ENCODE assay signal across 8 mouse cellular contexts in the genomic region with DNA sequence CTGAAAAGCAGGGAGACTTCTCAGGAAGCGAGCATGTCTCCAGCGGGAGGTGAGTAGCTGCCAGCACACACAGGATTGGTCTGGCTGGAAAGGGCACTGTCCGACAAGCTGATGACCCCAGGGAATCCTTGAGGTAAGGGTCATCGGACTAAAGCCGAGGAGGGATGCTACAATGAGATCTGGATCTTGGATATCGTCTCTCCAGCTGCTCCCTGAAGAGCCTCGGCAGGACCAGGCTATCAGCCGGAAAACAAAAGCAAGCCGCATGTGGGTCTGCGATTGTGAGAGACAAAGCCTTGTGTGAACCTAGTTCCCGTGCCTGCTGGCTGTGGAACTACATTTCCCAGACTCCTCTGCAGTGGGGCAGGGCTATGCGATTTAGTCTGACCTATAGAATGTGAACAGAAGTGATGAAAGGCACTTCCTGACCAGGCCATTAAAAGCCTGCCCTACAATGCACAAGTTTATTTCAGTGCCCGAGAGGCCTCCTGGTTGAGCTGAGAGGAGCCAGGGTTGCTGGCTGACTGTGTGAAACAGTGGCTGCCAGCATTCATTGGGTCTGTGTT.
DNase-seq lines count a peak whose midpoint lies in the region; ATAC-seq and TF ChIP-seq lines count a peak whose summit lies in the region.

No protein-coding gene starts in this region.

- 0 out of 2 replicates have a peak, but pooled peaks cover 5% of the 10 kb centered on the region for H3K9me3 ChIP-seq in heart, embryonic 12.5 days (replicated peaks)
- no peaks in the 10 kb centered on the region for H3K9me3 ChIP-seq in kidney, postnatal 0 days (replicated peaks; ENCODE audit: low read length)
- no peaks in the 10 kb centered on the region for H3K9me3 ChIP-seq in stomach, embryonic 15.5 days

- no peak for TF ChIP-seq POLR2A in liver, adult 2 months (IDR thresholded peaks at IDR 0.05; ENCODE audit: extremely low read depth, insufficient read depth, low read length)

- peak overlapping the region; percentile 89 for H3K27ac ChIP-seq in heart, embryonic 12.5 days (ENCODE audit: poor library complexity, severe bottlenecking)
- no peak overlapping the region for H3K27ac ChIP-seq in kidney, postnatal 0 days
- no peak overlapping the region for H3K27ac ChIP-seq in liver, adult 2 months (replicated peaks; ENCODE audit: insufficient read depth, low read depth, low read length)
- H3K27ac ChIP-seq in stomach, embryonic 15.5 days: no peak overlapping the region

- H3K4me3 ChIP-seq in heart, embryonic 12.5 days: peak overlapping the region; percentile 22
- no peak overlapping the region for H3K4me3 ChIP-seq in kidney, postnatal 0 days (replicated peaks; ENCODE audit: low read depth, low read length)
- H3K4me3 ChIP-seq in liver, adult 2 months (ENCODE audit: insufficient read depth, low read depth, low read length): no peak overlapping the region
- H3K4me3 ChIP-seq in stomach, embryonic 15.5 days (replicated peaks): peak overlapping the region; percentile 31

- peaks cover 44% of the 10 kb centered on the region for H3K4me1 ChIP-seq in heart, embryonic 12.5 days (replicated peaks)
- H3K4me1 ChIP-seq in kidney, postnatal 0 days (replicated peaks; ENCODE audit: insufficient read depth, low read length): peaks cover 5% of the 10 kb centered on the region; the same call in 1 of the 2 replicates
- peaks cover 12% of the 10 kb centered on the region for H3K4me1 ChIP-seq in liver, adult 2 months (ENCODE audit: control insufficient read depth, insufficient read depth, low read length)
- peaks cover 14% of the 10 kb centered on the region for H3K4me1 ChIP-seq in stomach, embryonic 15.5 days

- peak; percentile 43 for DNase-seq in gastrocnemius, adult 18-20 months (ENCODE audit: low spot score)
- no peak for DNase-seq in gastrocnemius, adult 8-10 months (ENCODE audit: low spot score in 2 of 2)
- peak; percentile 94 for DNase-seq in embryo, embryonic 10 days (ENCODE audit: low spot score)
- DNase-seq in kidney, postnatal 0 days (ENCODE audit: low spot score): peak; percentile 88
- peak; percentile 47 for DNase-seq in liver, adult 2 months (ENCODE audit: extremely low read depth, low read depth, low spot score)

- H3K4me2 ChIP-seq in heart, embryonic 12.5 days: peak overlapping the region; percentile 63
- H3K4me2 ChIP-seq in kidney, postnatal 0 days (ENCODE audit: low read length): peak overlapping the region; percentile 48
- H3K4me2 ChIP-seq in stomach, embryonic 15.5 days: peak overlapping the region; percentile 58

- H3K79me2 ChIP-seq in liver, adult 2 months (ENCODE audit: control insufficient read depth, insufficient read depth, low read length): no peaks in the 10 kb centered on the region

- H3K36me3 ChIP-seq in heart, embryonic 12.5 days: no peaks in the 10 kb centered on the region
- H3K36me3 ChIP-seq in kidney, postnatal 0 days (ENCODE audit: insufficient read depth, low read length): no peaks in the 10 kb centered on the region
- H3K36me3 ChIP-seq in liver, adult 2 months (ENCODE audit: control insufficient read depth, insufficient read depth, low read length): no peaks in the 10 kb centered on the region
- H3K36me3 ChIP-seq in stomach, embryonic 15.5 days: no peaks in the 10 kb centered on the region

- peak overlapping the region; percentile 30; the same call in 1 of the 2 replicates for H3K9ac ChIP-seq in heart, embryonic 12.5 days
- H3K9ac ChIP-seq in kidney, postnatal 0 days (ENCODE audit: low read depth, low read length): peak overlapping the region; percentile 23
- no peak overlapping the region for H3K9ac ChIP-seq in liver, adult 2 months (ENCODE audit: low read depth, low read length)
- 0 out of 2 replicates have a peak overlapping the region, but pooled peaks have one; percentile 1 for H3K9ac ChIP-seq in stomach, embryonic 15.5 days

- ATAC-seq in heart, embryonic 12.5 days (ENCODE audit: insufficient number of reproducible peaks, low FRiP score): peak; percentile 84
- ATAC-seq in kidney, postnatal 0 days (replicated peaks; ENCODE audit: low FRiP score, low read depth): peak; percentile 82
- peak; percentile 94 for ATAC-seq in monocyte, adult 5-6 weeks (replicated peaks; ENCODE audit: insufficient number of reproducible peaks, low FRiP score, low TSS enrichment, poor library complexity, severe bottlenecking)
- ATAC-seq in stomach, embryonic 15.5 days (ENCODE audit: insufficient read depth, low FRiP score, low read depth): peak; percentile 89

- 2% methylated on average over 13 of the region's 13 CpGs for WGBS in heart, embryonic 12.5 days
- 2% methylated on average over 13 of the region's 13 CpGs for WGBS in kidney, postnatal 0 days
- WGBS in liver, adult 2 months: 12% methylated on average over 13 of the region's 13 CpGs
- WGBS in stomach, embryonic 15.5 days: 2% methylated on average over 13 of the region's 13 CpGs

- H3K27me3 ChIP-seq in heart, embryonic 12.5 days (replicated peaks): no peaks in the 10 kb centered on the region; the same call in 1 of the 2 replicates
- H3K27me3 ChIP-seq in kidney, postnatal 0 days (ENCODE audit: insufficient read depth, low read length): no peaks in the 10 kb centered on the region
- H3K27me3 ChIP-seq in liver, adult 2 months (ENCODE audit: control insufficient read depth, insufficient read depth, low read length): no peaks in the 10 kb centered on the region
- no peaks in the 10 kb centered on the region for H3K27me3 ChIP-seq in stomach, embryonic 15.5 days (replicated peaks)

- no peak for TF ChIP-seq CTCF in kidney, postnatal 0 days (IDR thresholded peaks at IDR 0.05; ENCODE audit: low read depth)
- no peak for TF ChIP-seq CTCF in liver, adult 2 months (IDR thresholded peaks at IDR 0.05; ENCODE audit: low read depth, low read length)

Comparison
In these comparisons a context has a peak if more than half of its experiments do, and no peak if none do; other contexts are left out.
1. DNase-seq: peak in gastrocnemius, adult 18-20 months (single experiment), embryo, embryonic 10 days (single experiment), kidney, postnatal 0 days (single experiment) and liver, adult 2 months (single experiment); none in gastrocnemius, adult 8-10 months (0 of 2).
2. H3K4me3 ChIP-seq: peak in heart, embryonic 12.5 days (single experiment) and stomach, embryonic 15.5 days (single experiment); none in kidney, postnatal 0 days (single experiment) and liver, adult 2 months (single experiment).
3. Peak in every context shown above with its lines, with median percentiles within 50 percentile points of each other: ATAC-seq and H3K4me2 ChIP-seq.